Mouse (Mus musculus) ovary, adult 10 weeks (tissue): Measurements from ENCODE around the gene Scand1. TPM values are rescaled to one million over a fixed set of nuclear protein-coding genes. Genes with fewer than 3 reads are reported as not detected.

Experiments
- polyA plus RNA-seq: library from polyadenylated mRNA; stranded (reverse); fragments of 350-450 nt; fragmentation: Illumina TruSeq; extraction: RNeasy Lipid Tissue Mini Kit (QIAGEN cat#74804); gene quantifications from one replicate; pipeline ENCODE4 v1.2.3, GENCODE M21; 2014

Scand1 gene
- not detected for polyA plus RNA-seq

DNA sequence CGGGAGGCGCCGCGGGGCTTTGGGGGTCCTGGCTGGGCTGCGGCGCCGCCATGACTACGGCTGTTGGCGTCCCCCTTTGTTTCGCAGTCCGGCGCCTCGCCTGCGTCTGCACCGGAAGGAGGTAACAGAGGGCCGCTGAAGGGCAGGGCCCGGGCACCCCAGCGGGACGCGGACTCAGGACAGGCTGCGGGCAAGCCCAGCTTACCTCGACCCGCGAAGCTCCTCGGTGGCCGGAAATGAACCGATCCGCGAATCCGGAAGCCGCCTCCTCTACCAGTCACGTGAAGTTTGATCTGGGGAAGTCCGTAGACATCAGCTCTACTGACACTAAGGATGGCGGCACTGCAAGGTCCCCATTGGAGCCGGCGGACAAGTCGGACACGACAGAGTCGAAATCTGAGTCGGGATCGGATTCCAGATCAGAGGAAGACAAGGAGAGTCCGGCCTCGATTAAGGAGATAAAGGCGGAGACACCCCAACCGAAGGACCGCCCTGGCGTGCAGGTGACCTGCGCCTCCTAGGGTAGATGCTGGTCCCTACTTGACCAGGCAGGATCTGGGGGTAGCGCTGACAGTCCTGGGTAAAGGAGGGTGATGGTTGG, at the start of gene Scand1, which contains the start of gene Cnbd2:
Gene Scand1 (minus strand): TSS at position 408 of the 601 bp plus-strand sequence.
Gene Cnbd2 (plus strand): TSS at position 3 of the 601 bp plus-strand sequence.

Other genes starting within 250 kb of the Scand1 start
- 0.14 TPM for gene Spag4, start 247.5 kb downstream of the Scand1 start, polyA plus RNA-seq
- gene Cpne1, start 200.7 kb downstream of the Scand1 start, polyA plus RNA-seq = 40.4 TPM
- gene Rbm12, start 200.7 kb downstream of the Scand1 start, polyA plus RNA-seq = 40.5 TPM
- gene Gm28036, start 185.6 kb downstream of the Scand1 start, polyA plus RNA-seq = 27.3 TPM
- gene Romo1, start 168.7 kb downstream of the Scand1 start, polyA plus RNA-seq = 2.8 TPM
- 56.0 TPM for gene Nfs1, start 168.5 kb downstream of the Scand1 start, polyA plus RNA-seq
- 664 TPM for gene Rbm39, start 132.5 kb downstream of the Scand1 start, polyA plus RNA-seq
- 65.0 TPM for gene Phf20, start 116.2 kb downstream of the Scand1 start, polyA plus RNA-seq
- 0.48 TPM for gene Cnbd2, start 405 bp downstream of the Scand1 start, polyA plus RNA-seq
- 7.3 TPM for gene Epb41l1, start 108.2 kb upstream of the Scand1 start, polyA plus RNA-seq
- 5.6 TPM for gene Aar2, start 234.9 kb upstream of the Scand1 start, polyA plus RNA-seq